Mouse (Mus musculus): Measurements from ENCODE around the gene Sox30. TPM values are rescaled to one million over a fixed set of nuclear protein-coding genes. Genes with fewer than 3 reads are reported as not detected.
"Not testable (repeated sequence)": the region's sequence is repeated elsewhere in the genome, so short reads cannot be mapped to it uniquely, and the experiment has no call there.

The Sox30 gene
- total RNA-seq, 4 experiments from 2014 or later = not detected

- DNase-seq (ENCODE audit: low spot score in 2 of 2) = no peak
Measured at GRCm38 (mm10) chr11:46020246-46020645, 40.1 kb downstream of the Sox30 start.

GRCm38 (mm10) chr11:46021850-46022249, 41.7 kb downstream of the Sox30 start:
- DNase-seq (ENCODE audit: low spot score in 2 of 2) = no peak

- no peak for DNase-seq (ENCODE audit: low spot score in 2 of 2)
Measured at GRCm38 (mm10) chr11:46022983-46023382, 42.9 kb downstream of the Sox30 start.

GRCm38 (mm10) chr11:46025962-46026392, 45.9 kb downstream of the Sox30 start:
- DNase-seq (ENCODE audit: low spot score in 2 of 2) = peak; percentile 13 to 26

- DNase-seq (ENCODE audit: low spot score in 2 of 2) = no peak
Measured at GRCm38 (mm10) chr11:46027952-46028814, 48.1 kb downstream of the Sox30 start.

GRCm38 (mm10) chr11:46029485-46029884, 49.4 kb downstream of the Sox30 start:
- DNase-seq (ENCODE audit: low spot score in 2 of 2) = no peak

GRCm38 (mm10) chr11:46030026-46030425, 49.9 kb downstream of the Sox30 start:
- DNase-seq (ENCODE audit: low spot score in 2 of 2) = no peak

- no peak for DNase-seq (ENCODE audit: low spot score in 2 of 2)
Measured at GRCm38 (mm10) chr11:46031470-46031869, 51.4 kb downstream of the Sox30 start.

- no peak for DNase-seq (ENCODE audit: low spot score in 2 of 2)
Measured at GRCm38 (mm10) chr11:46032956-46033355, 52.8 kb downstream of the Sox30 start.

- no peak for DNase-seq (ENCODE audit: low spot score in 2 of 2)
Measured at GRCm38 (mm10) chr11:46036374-46036773, 56.3 kb downstream of the Sox30 start.

- DNase-seq (ENCODE audit: low spot score in 2 of 2) = no peak
Measured at GRCm38 (mm10) chr11:46038901-46039300, 58.8 kb downstream of the Sox30 start.

- DNase-seq (ENCODE audit: low spot score in 2 of 2) = no peak
Measured at GRCm38 (mm10) chr11:46039335-46039734, 59.2 kb downstream of the Sox30 start.

- DNase-seq (ENCODE audit: low spot score in 2 of 2) = no peak
Measured at GRCm38 (mm10) chr11:46040841-46041556, 60.9 kb downstream of the Sox30 start.

- no peak for DNase-seq (ENCODE audit: low spot score in 2 of 2)
Measured at GRCm38 (mm10) chr11:46041607-46042267, 61.6 kb downstream of the Sox30 start.

- no peak for DNase-seq (ENCODE audit: low spot score in 2 of 2)
Measured at GRCm38 (mm10) chr11:46044781-46045180, 64.7 kb downstream of the Sox30 start.

GRCm38 (mm10) chr11:46047264-46047663, 67.2 kb downstream of the Sox30 start:
- no peak for DNase-seq (ENCODE audit: low spot score in 2 of 2)

- DNase-seq (ENCODE audit: low spot score in 2 of 2) = not testable (repeated sequence)
Measured at GRCm38 (mm10) chr11:46052105-46052659, 72.1 kb downstream of the Sox30 start, which contains the start of gene Gm12166. Gene Gm12166, minus strand, starts transcription at chr11:46052321.

GRCm38 (mm10) chr11:46053457-46053856, 73.3 kb downstream of the Sox30 start:
- not testable (repeated sequence) for DNase-seq (ENCODE audit: low spot score in 2 of 2)

GRCm38 (mm10) chr11:46054311-46054710, 74.2 kb downstream of the Sox30 start:
- no peak for DNase-seq (ENCODE audit: low spot score in 2 of 2)

GRCm38 (mm10) chr11:46054911-46055895, 75.1 kb downstream of the Sox30 start:
- no peak for DNase-seq (ENCODE audit: low spot score in 2 of 2)
